Mouse (Mus musculus) cerebellum, adult (tissue): Measurements from ENCODE around the gene Rimbp3.
"Not testable (repeated sequence)": the region's sequence is repeated elsewhere in the genome, so short reads cannot be mapped to it uniquely, and the experiment has no call there.

Source experiments
- ATAC-seq: cut with Nextera tagmentation; 2 replicates; pipeline ENCODE4 v1.9.2; 2017; ENCODE audit warnings: mild to moderate bottlenecking, moderate library complexity, mixed read lengths; ENCODE audit not compliant: insufficient number of reproducible peaks, low FRiP score, low TSS enrichment

Gene Rimbp3

GRCm38 (mm10) chr16:17216934-17217633 is 8.7 kb downstream of the Rimbp3 start:
- no peak for ATAC-seq

- ATAC-seq: no peak
Measured at GRCm38 (mm10) chr16:17220127-17220733, 11.8 kb downstream of the Rimbp3 start.

GRCm38 (mm10) chr16:17222197-17222596 is 13.8 kb downstream of the Rimbp3 start:
- peak; percentile 97 for ATAC-seq

- ATAC-seq: no peak
Measured at GRCm38 (mm10) chr16:17225584-17225983, 17.2 kb downstream of the Rimbp3 start.

- ATAC-seq: no peak
Measured at GRCm38 (mm10) chr16:17226496-17226895, 18.1 kb downstream of the Rimbp3 start.

- not testable (repeated sequence) for ATAC-seq
Measured at GRCm38 (mm10) chr16:17231523-17231922, 23.1 kb downstream of the Rimbp3 start.

GRCm38 (mm10) chr16:17232794-17233701 is 24.6 kb downstream of the Rimbp3 start, which contains the start of gene Hic2:
Gene Hic2 (plus strand): TSS chr16:17233572.
- ATAC-seq: peak; percentile 97

- peak; percentile 24; the same call in 1 of the 2 replicates for ATAC-seq
Measured at GRCm38 (mm10) chr16:17233702-17234498, 25.5 kb downstream of the Rimbp3 start.

- ATAC-seq: no peak
Measured at GRCm38 (mm10) chr16:17234499-17234895, 26.1 kb downstream of the Rimbp3 start.

- no peak for ATAC-seq
Measured at GRCm38 (mm10) chr16:17234916-17235665, 26.7 kb downstream of the Rimbp3 start.

- no peak for ATAC-seq
Measured at GRCm38 (mm10) chr16:17237634-17238033, 29.2 kb downstream of the Rimbp3 start.

- ATAC-seq: no peak
Measured at GRCm38 (mm10) chr16:17239409-17239808, 31.0 kb downstream of the Rimbp3 start.

GRCm38 (mm10) chr16:17243731-17244130 is 35.3 kb downstream of the Rimbp3 start:
- ATAC-seq: no peak

GRCm38 (mm10) chr16:17244996-17245395 is 36.6 kb downstream of the Rimbp3 start:
- ATAC-seq: no peak

GRCm38 (mm10) chr16:17247727-17248126 is 39.3 kb downstream of the Rimbp3 start:
- ATAC-seq: no peak

- no peak for ATAC-seq
Measured at GRCm38 (mm10) chr16:17249135-17249534, 40.7 kb downstream of the Rimbp3 start.

- no peak; the same call in 1 of the 2 replicates for ATAC-seq
Measured at GRCm38 (mm10) chr16:17251539-17251938, 43.1 kb downstream of the Rimbp3 start.

- ATAC-seq: no peak
Measured at GRCm38 (mm10) chr16:17252086-17252726, 43.8 kb downstream of the Rimbp3 start.

- ATAC-seq: no peak
Measured at GRCm38 (mm10) chr16:17252841-17253240, 44.4 kb downstream of the Rimbp3 start.
